Mouse (Mus musculus) layer of hippocampus, adult 9-10 months (tissue): ENCODE results near the gene Adamts16.
"Not testable (repeated sequence)": the region's sequence is repeated elsewhere in the genome, so short reads cannot be mapped to it uniquely, and the experiment has no call there.

Source experiments
- DNase-seq: peaks from one replicate; pipeline ENCODE4 v3.0.0; 2022; ENCODE audit warnings: low spot score

Adamts16 gene

DNA sequence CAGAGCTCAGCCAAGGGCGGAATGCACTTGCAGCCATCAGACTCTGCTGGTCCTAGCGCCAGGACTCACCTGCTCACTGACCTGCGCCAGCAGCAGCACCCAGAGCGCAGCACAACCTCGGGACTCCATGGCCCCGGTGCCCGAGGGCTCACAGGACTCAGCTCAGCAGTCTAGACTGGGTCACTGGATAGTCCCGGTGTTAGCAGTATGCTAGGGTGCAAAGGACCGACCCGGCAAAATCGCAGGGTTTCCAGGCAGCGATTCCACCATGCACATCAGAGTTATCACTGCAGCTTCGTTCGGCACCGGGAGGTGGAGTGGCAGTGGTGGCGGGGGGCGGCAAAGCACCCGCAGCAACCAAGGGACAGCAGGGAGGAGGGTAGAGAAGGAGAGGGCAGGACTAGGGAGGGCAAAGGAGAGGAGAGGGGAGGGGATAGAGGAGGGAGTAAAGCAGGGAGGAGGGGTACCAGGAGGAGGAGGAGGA, at the start of gene Adamts16:
Adamts16 (minus strand) TSS at position 391 of the 484 bp plus-strand sequence.
- DNase-seq, result no peak

DNA sequence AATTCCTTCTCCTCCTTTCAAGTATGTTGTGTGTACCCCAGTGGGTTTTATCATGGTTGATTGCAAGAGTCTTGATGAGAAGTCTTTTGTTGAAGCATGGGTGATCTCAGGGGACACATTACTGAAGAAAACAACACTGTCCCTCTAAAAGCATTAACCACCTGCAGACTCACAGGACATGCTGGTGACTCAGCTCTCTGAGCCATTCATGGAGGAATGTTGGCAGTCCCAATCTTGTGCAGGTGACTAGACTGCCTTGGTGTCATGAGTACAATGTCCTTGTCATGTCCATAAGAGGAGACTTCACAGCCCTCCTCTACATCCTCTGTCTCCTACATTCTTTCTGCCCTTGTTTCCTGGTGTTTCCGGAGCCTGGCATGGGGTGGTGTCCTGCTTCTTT, 45.5 kb upstream of the Adamts16 start:
- no peak for DNase-seq

- DNase-seq, result no peak
Measured at GRCm38 (mm10) chr13:70885006-70885405, 43.4 kb upstream of the Adamts16 start.

- peak; percentile 52 for DNase-seq
Measured at GRCm38 (mm10) chr13:70883891-70884890, 42.6 kb upstream of the Adamts16 start.

- DNase-seq, result not testable (repeated sequence)
Measured at GRCm38 (mm10) chr13:70879971-70880370, 38.4 kb upstream of the Adamts16 start.

- no peak for DNase-seq
Measured at GRCm38 (mm10) chr13:70877550-70877913, 35.9 kb upstream of the Adamts16 start.

GRCm38 (mm10) chr13:70876648-70877549, 35.3 kb upstream of the Adamts16 start:
- DNase-seq, result no peak

GRCm38 (mm10) chr13:70875411-70875949, 33.9 kb upstream of the Adamts16 start:
- DNase-seq, result no peak

GRCm38 (mm10) chr13:70874741-70875140, 33.1 kb upstream of the Adamts16 start:
- DNase-seq, result no peak

DNA sequence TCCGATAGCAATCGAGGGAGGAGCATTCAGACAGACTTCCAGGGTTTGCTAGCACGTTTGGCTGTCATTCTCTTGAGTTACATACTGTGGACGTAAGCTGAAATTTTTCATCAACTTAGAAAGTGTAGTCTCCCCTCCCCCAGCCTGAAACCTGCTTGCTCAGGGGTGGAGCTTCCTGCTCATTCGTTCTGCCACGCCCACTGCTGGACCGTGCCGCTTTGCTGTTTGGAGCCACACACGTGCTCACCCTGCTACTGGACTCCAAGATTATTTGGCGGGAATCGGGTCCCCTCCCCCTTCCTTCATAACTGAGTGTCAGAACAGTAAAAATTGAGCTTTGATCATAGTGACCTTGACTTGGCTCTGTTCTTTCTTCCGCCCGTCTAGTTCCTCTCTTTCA, 32.2 kb upstream of the Adamts16 start:
- not testable (repeated sequence) for DNase-seq

GRCm38 (mm10) chr13:70871049-70871448, 29.4 kb upstream of the Adamts16 start:
- no peak for DNase-seq

- no peak for DNase-seq
Measured at GRCm38 (mm10) chr13:70866971-70867625, 25.5 kb upstream of the Adamts16 start.

DNA sequence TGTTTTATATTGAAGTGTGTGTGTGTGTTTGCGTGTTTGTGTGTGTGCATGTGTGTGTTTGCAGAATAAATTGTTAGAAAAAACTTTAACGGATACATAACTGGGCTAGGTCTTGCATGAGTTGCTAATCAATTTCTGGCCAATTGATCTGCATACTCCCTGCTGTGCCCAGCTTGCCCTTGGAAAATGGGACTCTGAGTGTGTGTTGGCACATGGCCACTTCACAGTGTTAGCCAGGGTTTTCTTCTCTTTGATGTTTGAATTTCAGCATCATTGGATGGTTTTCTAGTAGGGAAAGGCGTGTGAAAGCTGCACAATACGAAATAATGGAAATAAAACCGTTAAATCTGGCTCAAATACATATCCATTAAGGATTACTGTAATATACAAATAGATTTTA, 24.3 kb upstream of the Adamts16 start:
- DNase-seq, result no peak

- no peak for DNase-seq
Measured at GRCm38 (mm10) chr13:70862162-70862908, 20.7 kb upstream of the Adamts16 start.

DNA sequence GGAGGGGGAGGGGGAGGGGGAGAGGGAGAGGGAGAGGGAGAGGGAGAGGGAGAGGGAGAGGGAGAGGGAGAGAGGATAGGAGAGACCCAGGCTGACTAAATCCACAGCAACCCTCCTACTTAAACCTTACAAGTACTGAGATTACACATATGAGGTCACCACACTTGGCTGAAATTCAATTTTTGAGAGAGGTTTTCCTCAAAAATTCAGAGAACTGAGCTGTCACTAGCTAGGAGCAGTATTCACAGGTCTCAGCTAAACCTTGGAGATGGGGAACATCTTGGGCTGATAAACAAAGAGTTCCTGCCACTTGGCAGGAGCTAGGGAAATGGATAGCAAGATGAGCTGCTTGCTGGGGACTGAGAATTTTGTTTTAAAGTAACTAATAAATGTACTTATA, 12.0 kb upstream of the Adamts16 start:
- DNase-seq, result no peak

GRCm38 (mm10) chr13:70846933-70847332, 5.3 kb upstream of the Adamts16 start:
- no peak for DNase-seq

DNA sequence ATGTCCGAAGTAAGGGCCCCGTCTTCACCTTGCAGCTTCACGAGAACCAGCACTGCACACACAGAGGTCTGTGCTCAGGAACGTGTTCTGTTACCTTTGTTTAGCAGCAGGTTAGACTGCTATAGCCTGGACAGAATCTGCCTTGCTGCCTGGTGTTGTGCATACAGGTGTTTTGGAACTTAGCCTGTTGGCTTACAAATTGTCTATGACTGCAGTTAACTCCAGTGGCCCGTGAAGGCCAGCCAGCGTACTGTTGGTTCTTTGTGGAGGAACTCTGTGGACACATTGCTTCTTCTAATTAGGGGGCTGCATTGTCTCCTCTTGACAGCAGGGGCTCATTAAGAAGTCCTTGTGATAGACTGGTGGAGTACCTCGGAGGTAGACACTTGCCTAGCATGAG, 3.9 kb upstream of the Adamts16 start:
- DNase-seq, result no peak

DNA sequence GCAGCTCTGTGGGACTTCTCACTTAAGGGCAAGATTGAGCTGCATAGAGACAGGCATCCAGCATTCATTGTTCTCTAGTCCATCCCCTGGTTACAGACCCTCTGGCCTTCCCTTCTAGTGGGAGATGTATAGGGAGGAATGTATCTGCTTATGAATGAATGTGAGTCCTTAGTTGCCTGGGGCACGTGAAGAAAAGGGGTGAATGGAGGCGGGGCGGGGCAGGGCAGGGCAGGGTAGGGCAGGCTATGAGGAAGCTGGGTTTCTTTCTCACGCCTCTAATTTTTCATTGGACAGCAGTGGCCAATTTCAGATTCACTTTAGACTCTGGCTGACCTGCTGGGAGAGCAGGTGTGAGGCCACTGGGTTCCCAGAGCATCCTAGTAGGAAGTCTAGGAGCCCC, 515 bp upstream of the Adamts16 start:
- DNase-seq, result no peak

GRCm38 (mm10) chr13:70840161-70840560, 1.4 kb downstream of the Adamts16 start:
- peak; percentile 59 for DNase-seq

DNA sequence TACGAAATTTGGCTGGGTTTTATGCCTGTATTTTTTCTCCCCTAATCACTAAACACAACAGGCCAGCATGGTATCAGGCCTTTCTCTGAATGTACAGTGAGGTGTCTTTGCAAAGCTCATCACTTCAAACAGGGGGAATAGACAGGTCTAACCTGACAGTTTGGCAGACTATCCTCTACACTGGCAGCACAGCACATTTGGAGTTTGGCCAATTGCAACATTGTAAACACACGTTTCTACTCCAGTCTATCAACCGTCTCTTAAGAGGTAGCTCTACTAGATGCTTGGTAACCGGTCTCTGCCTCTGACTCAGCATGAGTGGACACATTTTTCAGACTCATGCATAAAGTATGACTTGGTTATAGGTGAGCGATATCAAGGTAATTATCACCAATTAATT, 4.0 kb downstream of the Adamts16 start:
- no peak for DNase-seq

- no peak for DNase-seq
Measured at GRCm38 (mm10) chr13:70836246-70836645, 5.4 kb downstream of the Adamts16 start.
